Mouse (Mus musculus) brain, embryonic 14.5 days (tissue): Measurements from ENCODE around the gene Rps4x.

Experiments used
- CTCF ChIP-seq: fragments of 200-500 bp; IDR thresholded peaks from 2 replicates; pipeline ENCODE4 v1.5.1; 2012; ENCODE audit warnings: inconsistent platforms, mild to moderate bottlenecking, moderate library complexity, borderline replicate concordance; ENCODE audit not compliant: insufficient read depth, insufficient read length; ENCODE audit errors: extremely low read depth
- POLR2A ChIP-seq: fragments of 200-500 bp; IDR thresholded peaks from 2 replicates; pipeline ENCODE4 v1.6.1; 2012; ENCODE audit warnings: mild to moderate bottlenecking, inconsistent platforms, borderline replicate concordance; ENCODE audit not compliant: poor library complexity, insufficient read depth, insufficient read length, severe bottlenecking; ENCODE audit errors: extremely low read depth

GRCm38 (mm10) chrX:102163529-102163928, 25.7 kb downstream of the Rps4x start:
- no peak for TF ChIP-seq POLR2A
- TF ChIP-seq CTCF, result no peak
